Mouse (Mus musculus) cerebellum, postnatal 14 days (tissue): ENCODE data around the gene Rarb.

Experiments used
- DNase-seq, 2 experiments: peaks; one replicate each; pipeline ENCODE4 v3.0.0; 2021; ENCODE audit warnings: mixed read lengths in 2 of 2

Gene Rarb

GRCm38 (mm10) chr14:16574925-16575721 is 243.8 kb downstream of the Rarb start:
- DNase-seq: peak; percentile 59 to 68

- no peak for DNase-seq
Observed at GRCm38 (mm10) chr14:16573475-16574171, 245.3 kb downstream of the Rarb start.

- no peak for DNase-seq
Observed at GRCm38 (mm10) chr14:16572755-16573340, 246.1 kb downstream of the Rarb start.

GRCm38 (mm10) chr14:16569506-16570001 is 249.4 kb downstream of the Rarb start:
- DNase-seq: no peak

- DNase-seq: no peak
Observed at GRCm38 (mm10) chr14:16566920-16567319, 252.0 kb downstream of the Rarb start.

GRCm38 (mm10) chr14:16563912-16564311 is 255.0 kb downstream of the Rarb start:
- DNase-seq: no peak

GRCm38 (mm10) chr14:16561496-16562170 is 257.3 kb downstream of the Rarb start:
- no peak for DNase-seq

- DNase-seq: peak; percentile 50 to 57
Observed at GRCm38 (mm10) chr14:16559294-16560217, 259.4 kb downstream of the Rarb start.

GRCm38 (mm10) chr14:16558033-16558432 is 260.9 kb downstream of the Rarb start:
- DNase-seq: no peak

GRCm38 (mm10) chr14:16554643-16555459 is 264.1 kb downstream of the Rarb start:
- DNase-seq: no peak

GRCm38 (mm10) chr14:16554319-16554642 is 264.7 kb downstream of the Rarb start:
- no peak for DNase-seq

- no peak for DNase-seq
Observed at GRCm38 (mm10) chr14:16552293-16552692, 266.7 kb downstream of the Rarb start.

- DNase-seq: no peak
Observed at GRCm38 (mm10) chr14:16551843-16552242, 267.1 kb downstream of the Rarb start.

- DNase-seq: no peak
Observed at GRCm38 (mm10) chr14:16548200-16548576, 270.8 kb downstream of the Rarb start.

- peak; percentile 21 to 48 for DNase-seq
Observed at GRCm38 (mm10) chr14:16547492-16548199, 271.3 kb downstream of the Rarb start.

- DNase-seq: no peak
Observed at GRCm38 (mm10) chr14:16544995-16545394, 274.0 kb downstream of the Rarb start.

GRCm38 (mm10) chr14:16541641-16542040 is 277.3 kb downstream of the Rarb start:
- no peak for DNase-seq

GRCm38 (mm10) chr14:16537433-16537832 is 281.5 kb downstream of the Rarb start:
- DNase-seq: no peak

GRCm38 (mm10) chr14:16528631-16529030 is 290.3 kb downstream of the Rarb start:
- DNase-seq: peak; percentile 23 to 33

- DNase-seq: no peak
Observed at GRCm38 (mm10) chr14:16526120-16526519, 292.8 kb downstream of the Rarb start.
